Mouse (Mus musculus) adrenal gland, postnatal 25 days (tissue): ENCODE results near the gene Nrsn1. TPM values are rescaled to one million over a fixed set of nuclear protein-coding genes. Genes with fewer than 3 reads are reported as not detected.
"Not testable (repeated sequence)": the region's sequence is repeated elsewhere in the genome, so short reads cannot be mapped to it uniquely, and the experiment has no call there.

Source experiments
- DNase-seq: peaks from one replicate; pipeline ENCODE4 v3.0.0; 2021; ENCODE audit warnings: mixed read lengths
- long read RNA-seq: library from polyadenylated mRNA; stranded (forward); transcript quantifications from one replicate; pipeline ENCODE4 v2.0.0, GENCODE M21; 2021
- total RNA-seq: library from RNA; stranded (reverse); gene quantifications from 2 replicates; pipeline ENCODE4 v1.2.3, GENCODE M21; 2021

Gene Nrsn1
- total RNA-seq: 2.0 and 4.5 TPM in 2 replicates
- long read RNA-seq, partial matches to known transcripts: 0 of 3 reads
- long read RNA-seq, other reads (novel, unspliced or antisense): 2 of 3 reads

GRCm38 (mm10) chr13:25270402-25270801 lies at the start of gene Nrsn1:
TSS of gene Nrsn1 (minus strand) at chr13:25270502.
- not testable (repeated sequence) for DNase-seq

- DNase-seq: no peak
These were observed 41.8 kb upstream of the Nrsn1 start for GRCm38 (mm10) chr13:25312059-25312458.

GRCm38 (mm10) chr13:25310068-25310467 lies 39.8 kb upstream of the Nrsn1 start:
- no peak for DNase-seq

GRCm38 (mm10) chr13:25288736-25289135 lies 18.4 kb upstream of the Nrsn1 start:
- no peak for DNase-seq

- no peak for DNase-seq
These were observed 4.7 kb upstream of the Nrsn1 start for GRCm38 (mm10) chr13:25274934-25275565.

- no peak for DNase-seq
These were observed 1.9 kb upstream of the Nrsn1 start for GRCm38 (mm10) chr13:25272189-25272588.

GRCm38 (mm10) chr13:25269569-25270268 lies 583 bp downstream of the Nrsn1 start:
- peak; percentile 38 for DNase-seq

- DNase-seq: peak; percentile 68
These were observed 1.3 kb downstream of the Nrsn1 start for GRCm38 (mm10) chr13:25269039-25269438.

GRCm38 (mm10) chr13:25262748-25263147 lies 7.6 kb downstream of the Nrsn1 start:
- DNase-seq: no peak

- DNase-seq: no peak
These were observed 12.7 kb downstream of the Nrsn1 start for GRCm38 (mm10) chr13:25257608-25258007.

GRCm38 (mm10) chr13:25254478-25255263 lies 15.6 kb downstream of the Nrsn1 start:
- DNase-seq: no peak

- DNase-seq: no peak
These were observed 18.4 kb downstream of the Nrsn1 start for GRCm38 (mm10) chr13:25251893-25252292.

- DNase-seq: no peak
These were observed 50.0 kb downstream of the Nrsn1 start for GRCm38 (mm10) chr13:25220186-25220787.

GRCm38 (mm10) chr13:25218394-25218793 lies 51.9 kb downstream of the Nrsn1 start:
- DNase-seq: no peak

- no peak for DNase-seq
These were observed 63.4 kb downstream of the Nrsn1 start for GRCm38 (mm10) chr13:25206950-25207349.

Other genes with a start within 250 kb of the Nrsn1 start
- gene Dcdc2a, start 214.5 kb downstream of the Nrsn1 start, total RNA-seq: 0.43 TPM in 1 of 2 replicates, not detected in the other